Mouse (Mus musculus) cerebellum, adult 9-10 months (tissue): ENCODE measurements around the gene Dnaic1.
"Not testable (repeated sequence)": the region's sequence is repeated elsewhere in the genome, so short reads cannot be mapped to it uniquely, and the experiment has no call there.

Experiments used
- DNase-seq: peaks from one replicate; pipeline ENCODE4 v3.0.0; 2022

The Dnaic1 gene

GRCm38 (mm10) chr4:41670836-41671235 is 101.3 kb downstream of the Dnaic1 start:
- DNase-seq = no peak

DNA sequence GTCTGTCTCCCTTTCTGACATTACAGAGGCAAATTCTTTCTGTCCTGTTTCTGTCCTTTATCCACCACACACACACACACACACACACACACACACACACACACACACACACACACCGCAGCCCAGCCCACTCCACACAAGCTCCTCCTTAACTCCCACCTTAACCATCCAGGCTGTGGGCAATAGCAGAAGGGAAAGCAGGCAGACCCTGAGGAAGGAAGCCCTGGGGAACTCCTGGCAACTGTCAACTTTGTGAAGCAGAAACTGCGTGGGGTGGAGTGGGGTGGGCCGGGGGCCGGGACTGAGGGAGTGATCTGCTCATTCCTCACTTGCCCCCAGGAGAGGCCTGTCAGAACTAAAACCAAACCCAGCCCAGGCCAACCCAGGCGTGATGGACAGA is 101.9 kb downstream of the Dnaic1 start:
- no peak for DNase-seq

- DNase-seq = no peak
Observed at GRCm38 (mm10) chr4:41671963-41672480, 102.4 kb downstream of the Dnaic1 start.

GRCm38 (mm10) chr4:41672522-41672963 is 103.0 kb downstream of the Dnaic1 start:
- no peak for DNase-seq

- peak; percentile 64 for DNase-seq
Observed at GRCm38 (mm10) chr4:41673186-41673585, 103.6 kb downstream of the Dnaic1 start.

GRCm38 (mm10) chr4:41676248-41677005 is 106.9 kb downstream of the Dnaic1 start:
- peak; percentile 76 for DNase-seq

DNA sequence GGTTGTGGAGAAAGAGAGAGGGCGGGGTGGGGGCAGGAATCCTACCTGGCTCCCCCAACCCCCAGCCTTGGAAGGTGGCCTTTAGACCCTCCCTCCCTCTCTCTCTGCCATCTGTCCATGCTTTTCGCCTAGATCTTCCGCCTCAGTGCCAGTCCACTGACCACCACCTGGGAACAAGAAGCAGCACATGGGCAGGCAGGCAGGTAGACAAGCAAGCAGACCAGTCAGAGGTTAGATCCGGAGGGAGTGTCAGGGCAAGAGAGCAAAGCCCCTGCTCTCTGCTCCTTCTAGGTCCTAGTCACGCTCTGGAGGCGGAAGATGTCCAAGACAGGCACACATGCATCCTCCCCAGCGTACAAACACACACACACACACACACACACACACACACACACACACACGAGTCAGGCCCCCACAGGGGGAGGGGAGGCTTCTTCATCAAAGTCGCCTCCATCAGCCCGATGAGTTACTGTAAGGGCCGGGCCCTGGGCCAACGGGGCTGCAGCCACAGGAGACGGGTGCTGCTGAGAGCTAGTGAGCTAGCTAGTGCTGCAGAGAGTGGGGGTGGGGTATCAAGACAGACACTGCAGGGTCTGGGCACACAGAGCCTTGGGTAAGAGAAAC is 107.5 kb downstream of the Dnaic1 start:
- peak; percentile 88 for DNase-seq

DNA sequence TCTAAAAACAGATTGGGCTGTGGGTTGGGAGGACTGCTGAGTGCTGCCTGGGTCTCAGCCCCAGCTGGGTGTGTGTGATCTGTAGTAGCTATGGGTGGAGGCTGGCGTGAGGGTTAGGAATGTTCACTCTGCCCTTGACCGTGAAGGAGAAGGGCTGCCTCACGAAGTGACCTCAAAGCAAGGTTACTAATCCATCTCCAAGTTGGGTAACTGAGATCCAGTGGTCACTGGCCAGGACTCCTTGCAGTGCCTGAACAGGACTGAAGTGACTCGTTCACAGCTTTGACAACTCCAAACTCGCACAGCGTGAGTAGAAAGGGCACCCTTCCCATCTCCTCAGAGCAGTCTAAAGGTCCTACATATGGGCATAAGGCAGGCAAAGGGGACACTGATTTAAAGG is 109.3 kb downstream of the Dnaic1 start:
- no peak for DNase-seq

GRCm38 (mm10) chr4:41679291-41679690 is 109.7 kb downstream of the Dnaic1 start:
- DNase-seq = no peak

GRCm38 (mm10) chr4:41681176-41681575 is 111.6 kb downstream of the Dnaic1 start:
- DNase-seq = peak; percentile 74

DNA sequence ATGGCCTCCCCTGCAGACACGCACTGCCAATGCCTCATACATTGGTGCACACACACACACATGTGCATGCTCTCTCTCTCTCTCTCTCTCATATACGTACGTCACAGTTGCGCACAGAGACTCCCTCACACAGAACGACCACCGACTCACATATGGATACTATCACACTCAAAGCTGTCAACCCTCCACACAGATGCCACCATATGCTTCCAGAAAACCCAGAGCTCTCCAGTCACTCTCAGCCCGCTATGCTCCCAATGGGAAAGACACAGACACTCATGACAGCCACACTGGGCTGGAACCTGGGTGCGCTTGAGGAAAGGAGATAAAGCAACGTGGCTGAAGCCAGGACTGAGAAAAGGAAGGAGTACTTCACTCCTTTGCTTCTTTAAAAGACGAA is 112.4 kb downstream of the Dnaic1 start:
- DNase-seq = no peak

- peak; percentile 63 for DNase-seq
Observed at GRCm38 (mm10) chr4:41682789-41683188, 113.2 kb downstream of the Dnaic1 start.

DNA sequence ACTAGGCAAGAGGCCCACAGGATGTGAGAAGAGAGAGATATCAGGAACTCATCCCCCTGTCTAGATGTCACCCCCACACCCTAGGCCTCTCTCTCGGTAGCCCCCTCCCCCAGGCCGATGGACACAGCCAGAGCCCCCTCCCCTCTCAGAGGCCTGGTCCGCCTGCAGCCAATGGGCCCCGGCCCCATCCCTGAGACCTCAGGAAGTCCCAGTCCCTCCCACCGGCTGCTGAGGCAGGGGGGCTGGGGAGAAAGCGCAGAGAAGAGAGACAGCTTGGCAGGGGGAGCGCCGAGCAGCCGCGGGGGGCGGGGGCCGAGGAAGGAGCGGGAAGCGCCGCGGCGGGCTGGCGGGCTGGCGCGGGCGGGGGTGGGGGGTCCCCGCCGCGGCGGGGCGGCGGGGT is 113.7 kb downstream of the Dnaic1 start:
- DNase-seq = not testable (repeated sequence)

DNA sequence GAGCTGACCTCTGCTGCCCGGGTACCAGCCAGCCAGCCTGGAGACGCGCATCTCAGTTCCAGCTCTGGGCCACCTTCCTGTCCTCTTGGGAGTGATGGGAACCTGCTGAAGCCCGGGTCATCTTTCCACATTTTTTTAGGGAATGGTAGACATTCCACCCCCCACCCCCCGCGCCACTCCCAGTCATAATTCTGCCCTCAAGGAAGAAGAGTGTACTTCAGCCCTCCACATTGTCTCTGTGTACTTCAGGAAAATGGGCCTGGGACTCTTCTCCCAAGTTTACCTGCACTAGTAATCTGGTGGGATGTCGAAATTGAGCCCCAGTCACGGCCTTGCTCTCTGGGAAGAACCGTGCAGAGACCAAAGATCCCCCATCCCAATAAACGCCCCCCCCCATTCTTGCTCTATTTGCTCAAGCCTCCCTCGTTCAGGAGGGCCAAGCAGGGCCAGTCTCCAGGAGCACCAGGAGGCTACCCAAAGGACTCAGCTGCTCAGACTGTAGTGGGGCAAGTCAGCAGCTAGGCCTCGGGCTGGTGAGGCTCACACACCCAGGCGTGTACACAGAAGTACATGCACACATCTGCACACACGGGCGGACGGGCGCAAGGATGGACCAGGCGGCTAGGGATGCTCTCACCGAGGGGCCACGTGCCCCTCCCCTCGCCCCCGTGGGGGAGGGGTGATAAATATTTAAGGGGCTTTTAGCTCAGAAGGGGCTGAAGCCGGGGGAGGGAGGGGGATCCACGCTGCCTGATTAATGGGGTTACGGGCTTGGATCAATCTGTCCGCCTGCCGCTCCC is 114.8 kb downstream of the Dnaic1 start:
- not testable (repeated sequence) for DNase-seq

DNA sequence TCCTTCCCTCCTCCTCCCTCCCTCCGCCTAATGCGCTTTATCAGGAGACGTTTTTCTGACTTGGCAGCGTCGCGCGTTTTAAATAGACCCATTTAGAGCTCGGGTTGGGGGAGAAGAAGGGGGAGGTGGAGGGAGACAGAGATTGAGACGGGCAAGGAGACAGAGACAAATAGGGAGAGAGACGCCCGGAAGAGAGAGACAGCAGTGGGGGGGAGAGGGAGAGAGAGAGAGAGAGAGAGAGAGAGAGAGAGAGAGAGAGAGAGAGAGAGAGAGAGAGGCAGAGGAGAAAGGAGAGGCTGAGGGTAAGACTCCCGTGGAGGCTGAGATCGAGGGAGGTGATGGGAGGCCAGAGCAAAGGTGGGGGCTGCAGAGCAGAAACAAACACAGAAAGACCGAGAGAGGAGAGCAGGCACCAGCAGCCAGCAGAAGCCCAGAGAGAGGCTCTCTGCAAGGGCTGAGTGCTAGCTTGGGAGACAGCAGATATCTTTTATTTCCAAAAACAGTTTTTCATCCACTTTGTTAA is 115.4 kb downstream of the Dnaic1 start:
- DNase-seq = not testable (repeated sequence)

DNA sequence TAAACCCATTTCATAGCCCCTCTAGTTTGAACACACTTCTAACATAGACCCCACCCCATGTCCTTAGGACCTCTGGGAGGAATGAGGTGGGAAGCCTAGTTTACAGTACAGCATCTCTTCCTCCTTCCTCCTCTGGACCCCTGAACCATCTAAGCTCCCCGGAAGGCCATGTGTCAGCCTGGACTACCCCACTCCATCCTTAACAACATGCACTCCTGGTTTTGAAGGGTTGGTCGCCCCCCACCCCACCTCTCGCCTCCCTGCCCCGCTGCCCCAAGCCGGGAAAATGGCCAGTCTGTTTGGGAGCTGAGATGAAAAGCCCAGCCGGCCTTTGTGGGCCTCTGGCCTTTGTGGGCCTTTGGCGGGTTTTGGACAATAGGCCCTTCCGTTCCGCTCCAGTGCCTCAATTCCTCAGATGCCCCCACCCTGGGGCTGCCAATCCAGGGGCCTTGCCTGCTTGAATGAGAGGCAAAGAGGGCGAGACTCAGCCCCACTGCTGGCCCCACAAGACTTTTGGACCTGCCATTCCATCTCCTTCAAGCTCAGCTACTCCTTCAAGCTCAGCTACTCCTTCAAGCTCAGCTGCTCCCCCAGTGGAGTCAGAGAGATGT is 116.4 kb downstream of the Dnaic1 start:
- not testable (repeated sequence) for DNase-seq
